Mouse (Mus musculus) midbrain, embryonic 13.5 days (tissue): Measurements from ENCODE around the gene Hist1h2bj. TPM values are rescaled to one million over a fixed set of nuclear protein-coding genes. Genes with fewer than 3 reads are reported as not detected.
A peak's percentile ranks its signal among the peaks of the same experiment; 100 is the strongest.

Experiments used
- ATAC-seq: fragments of 200-750 bp; cut with Nextera tagmentation; 2 replicates; pipeline ENCODE4 v1.8.0; 2017; ENCODE audit warnings: mild to moderate bottlenecking, moderate TSS enrichment, moderate library complexity
- H3K27ac ChIP-seq: fragments of 300-500 bp; sonication (generic); 2 replicates; pipeline ENCODE4 v1.5.1; 2015; ENCODE audit warnings: inconsistent platforms, mild to moderate bottlenecking, moderate library complexity
- H3K27me3 ChIP-seq: fragments of 300-500 bp; sonication (generic); 2 replicates; pipeline ENCODE4 v1.6.1; 2015; ENCODE audit warnings: mild to moderate bottlenecking, inconsistent platforms
- H3K36me3 ChIP-seq: fragments of 300-500 bp; sonication (generic); 2 replicates; pipeline ENCODE4 v1.6.1; 2015; ENCODE audit warnings: mild to moderate bottlenecking, inconsistent platforms
- H3K4me1 ChIP-seq: fragments of 300-500 bp; sonication (generic); replicated peaks from 2 replicates; pipeline ENCODE4 v1.6.1; 2015; ENCODE audit warnings: inconsistent platforms
- H3K4me2 ChIP-seq: fragments of 300-500 bp; sonication (generic); replicated peaks from 2 replicates; pipeline ENCODE4 v1.6.1; 2015; ENCODE audit warnings: moderate library complexity, mild to moderate bottlenecking, inconsistent platforms
- H3K4me3 ChIP-seq: fragments of 300-500 bp; sonication (generic); replicated peaks from 2 replicates; pipeline ENCODE4 v1.5.1; 2015; ENCODE audit warnings: mild to moderate bottlenecking, inconsistent platforms
- H3K9ac ChIP-seq: fragments of 300-500 bp; sonication (generic); replicated peaks from 2 replicates; pipeline ENCODE4 v1.6.1; 2015; ENCODE audit warnings: mild to moderate bottlenecking, inconsistent platforms
- H3K9me3 ChIP-seq: fragments of 300-500 bp; sonication (generic); 2 replicates; pipeline ENCODE4 v1.6.1; 2016; ENCODE audit warnings: mild to moderate bottlenecking, inconsistent platforms
- WGBS: fragments of 180-500 bp; shearing (Covaris S2); methylation state at CpG from one replicate; pipeline ENCODE4 v1.1.7; 2015; 5-methylcytosine and 5-hydroxymethylcytosine counted together
- polyA plus RNA-seq: library from polyadenylated mRNA; unstranded; fragments of >200 nt; fragmentation: Nextera tagmentation; extraction: Ambion mirVana; gene quantifications from 2 replicates; pipeline ENCODE4 v1.2.1, GENCODE M21; 2015

The Hist1h2bj gene
- polyA plus RNA-seq, 1 experiment from 2014 or later, result 8.3 TPM

DNA sequence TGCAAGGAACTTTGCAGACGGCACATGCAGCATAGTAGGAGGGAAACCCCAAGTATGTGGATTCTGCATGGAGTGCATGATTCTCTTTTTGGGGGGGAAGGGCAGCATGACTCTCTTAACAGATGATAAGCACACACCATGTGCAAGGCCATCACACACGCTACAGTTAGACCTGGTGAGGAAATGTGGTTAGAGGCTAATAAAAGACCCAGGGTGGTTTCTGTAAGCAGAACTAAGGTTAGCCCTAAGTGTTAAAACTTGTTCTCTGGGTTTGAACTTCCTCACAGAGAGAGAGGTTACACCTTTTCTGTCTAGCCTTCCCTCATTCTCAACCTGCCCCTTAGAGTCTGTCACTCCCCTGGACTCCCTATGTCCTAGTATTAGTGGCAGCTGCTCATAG is 41.7 kb upstream of the Hist1h2bj start:
- H3K9ac ChIP-seq, result no peak overlapping the region
- H3K9me3 ChIP-seq, result no peaks in the 10 kb centered on the region
- H3K36me3 ChIP-seq, result no peaks in the 10 kb centered on the region
- H3K4me1 ChIP-seq, result peaks cover 10% of the 10 kb centered on the region
- WGBS, result 65% methylated on average over 2 of the region's 2 CpGs
- H3K4me3 ChIP-seq, result no peak overlapping the region
- H3K27ac ChIP-seq, result no peak overlapping the region
- H3K4me2 ChIP-seq, result no peak overlapping the region
- H3K27me3 ChIP-seq, result peaks cover 100% of the 10 kb centered on the region
- no peak for ATAC-seq

DNA sequence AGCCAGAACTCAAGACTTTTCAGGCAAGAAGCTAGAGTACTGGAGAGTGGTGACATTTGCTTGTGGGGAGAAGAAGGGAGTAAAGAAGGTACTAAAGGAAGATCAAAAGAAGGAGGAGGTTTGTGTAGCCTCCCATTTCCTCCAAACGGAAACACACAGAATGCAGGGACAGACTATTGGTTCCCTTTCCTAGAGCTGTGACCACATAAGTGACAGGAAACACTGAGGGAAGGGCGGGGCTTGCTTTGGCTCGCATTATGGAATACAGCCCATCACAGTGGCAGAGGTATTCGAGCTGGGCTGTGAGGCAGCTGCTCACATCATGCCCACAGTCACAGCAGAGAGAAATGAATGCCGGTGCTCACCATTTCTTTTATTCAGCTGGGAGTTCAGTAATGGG is 41.2 kb upstream of the Hist1h2bj start:
- ATAC-seq, result no peak
- peaks cover 100% of the 10 kb centered on the region for H3K27me3 ChIP-seq
- H3K9me3 ChIP-seq, result no peaks in the 10 kb centered on the region
- H3K4me1 ChIP-seq, result peaks cover 15% of the 10 kb centered on the region
- H3K36me3 ChIP-seq, result no peaks in the 10 kb centered on the region
- no peak overlapping the region for H3K4me2 ChIP-seq
- WGBS, result 27% methylated on average over 5 of the region's 5 CpGs
- H3K9ac ChIP-seq, result no peak overlapping the region
- H3K4me3 ChIP-seq, result no peak overlapping the region
- H3K27ac ChIP-seq, result no peak overlapping the region

DNA sequence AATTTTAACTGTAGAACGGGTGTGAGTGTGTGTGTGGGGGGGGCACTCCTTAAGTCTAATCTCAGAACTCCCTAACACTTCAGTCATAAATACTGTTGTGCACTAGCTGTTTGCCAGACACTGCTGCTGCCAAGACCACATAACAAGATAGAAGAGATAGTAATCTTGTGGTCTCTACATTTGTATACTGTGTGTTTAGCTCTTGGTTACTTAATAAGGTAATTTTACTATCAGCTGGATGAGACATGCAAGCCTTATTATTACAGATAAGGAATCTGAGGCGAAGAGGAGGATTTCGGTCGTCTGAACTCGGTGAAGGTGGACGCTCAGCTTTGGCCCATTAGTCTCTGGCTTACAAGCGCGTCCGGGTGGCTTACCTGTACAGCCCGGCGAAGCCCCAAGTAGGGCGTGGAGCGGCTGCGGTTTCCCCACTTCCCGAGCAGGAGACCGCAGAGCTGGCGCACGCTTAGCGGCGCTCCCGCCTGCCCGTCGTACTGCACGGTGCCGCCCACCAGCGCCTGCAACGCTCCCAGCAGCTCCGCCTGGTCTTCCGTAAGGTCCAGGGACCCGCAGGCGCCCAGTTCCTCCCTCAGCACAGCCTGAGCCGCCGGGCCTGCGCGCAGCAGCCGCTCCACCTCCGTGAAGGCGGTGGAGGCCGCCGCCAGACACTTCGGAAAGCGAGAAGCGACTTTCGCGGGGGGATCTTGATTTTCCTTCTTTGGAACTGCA is 37.2 kb upstream of the Hist1h2bj start:
- peak overlapping the region; percentile 57 for H3K9ac ChIP-seq
- peak; percentile 81 for ATAC-seq
- H3K9me3 ChIP-seq, result no peaks in the 10 kb centered on the region
- H3K27ac ChIP-seq, result no peak overlapping the region
- no peaks in the 10 kb centered on the region for H3K36me3 ChIP-seq
- WGBS, result under 1% methylated on average over 45 of the region's 45 CpGs
- peaks cover 100% of the 10 kb centered on the region for H3K27me3 ChIP-seq
- peak overlapping the region; percentile 46 for H3K4me3 ChIP-seq
- peak overlapping the region; percentile 84 for H3K4me2 ChIP-seq
- peaks cover 19% of the 10 kb centered on the region for H3K4me1 ChIP-seq

DNA sequence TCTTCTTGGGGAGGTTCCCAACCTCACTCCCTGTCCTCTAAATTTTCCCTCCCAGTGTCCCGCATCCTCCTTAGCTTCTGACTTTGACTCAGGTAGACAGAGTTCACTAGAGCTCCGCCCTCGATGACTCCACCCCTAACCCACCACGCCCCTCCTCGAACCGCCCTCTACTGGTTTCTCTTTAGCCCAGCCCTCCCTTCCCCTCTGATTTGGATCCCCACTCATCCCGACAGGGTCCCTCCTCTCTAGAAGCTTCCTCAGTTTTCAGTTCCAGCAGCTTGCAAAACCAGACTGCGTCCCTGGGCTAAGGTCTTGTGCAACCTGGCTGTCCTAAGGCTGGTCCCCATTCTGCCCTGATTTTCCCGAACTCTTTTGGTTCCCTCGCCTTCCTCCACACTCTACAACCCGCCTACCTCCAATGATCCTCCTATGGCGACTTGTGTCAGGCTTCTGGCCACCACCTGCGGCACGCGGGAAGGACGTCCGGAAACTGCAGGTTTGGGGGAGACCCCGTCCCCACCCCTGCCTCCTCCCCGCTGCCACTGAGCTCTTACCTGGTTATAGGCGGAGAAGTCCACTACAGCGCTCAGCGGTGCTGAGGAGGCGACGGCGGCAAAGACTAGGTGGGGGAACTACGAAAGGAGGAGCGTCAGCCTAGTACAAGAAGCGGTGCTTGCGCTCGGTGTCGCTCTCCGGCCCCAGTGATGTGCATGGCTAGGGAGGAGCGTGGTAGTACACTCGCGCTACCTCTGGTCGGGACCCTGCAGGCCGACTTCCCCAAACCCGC is 36.5 kb upstream of the Hist1h2bj start:
- Histone ChIP-seq H3K9ac (peak overlapping the region; percentile 57), H3K4me3 (peak overlapping the region; percentile 46), H3K36me3 (no peaks in the 10 kb centered on the region), H3K27ac (no peak overlapping the region), H3K4me2 (peak overlapping the region; percentile 84), H3K9me3 (no peaks in the 10 kb centered on the region), H3K4me1 (peaks cover 19% of the 10 kb centered on the region), H3K27me3 (peaks cover 99% of the 10 kb centered on the region)
- peak; percentile 81 for ATAC-seq
- WGBS, result under 1% methylated on average over 38 of the region's 38 CpGs

DNA sequence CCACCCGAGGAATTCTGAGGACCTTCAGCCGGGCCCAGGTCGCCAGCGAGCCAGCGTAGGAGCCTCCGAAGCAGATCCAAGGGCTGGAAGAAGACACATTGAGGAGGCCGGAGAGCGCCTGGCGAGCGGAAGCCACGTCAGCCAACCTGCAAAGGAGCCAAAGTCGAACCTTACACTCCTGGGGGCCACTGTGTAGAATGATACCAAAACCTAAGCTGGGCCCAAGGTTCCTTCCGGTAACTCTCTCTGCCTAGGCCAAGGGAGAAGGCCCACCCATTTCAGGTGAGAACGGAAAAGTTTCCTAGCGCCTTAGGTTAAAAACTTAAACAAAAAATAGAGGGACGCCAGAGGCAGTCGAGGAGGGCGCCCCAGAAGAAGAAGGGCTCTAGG is 35.9 kb upstream of the Hist1h2bj start:
- peak overlapping the region; percentile 46 for H3K4me3 ChIP-seq
- H3K4me1 ChIP-seq, result peaks cover 19% of the 10 kb centered on the region
- H3K36me3 ChIP-seq, result no peaks in the 10 kb centered on the region
- no peak overlapping the region for H3K9ac ChIP-seq
- H3K4me2 ChIP-seq, result peak overlapping the region; percentile 84
- no peak for ATAC-seq
- no peak overlapping the region for H3K27ac ChIP-seq
- H3K9me3 ChIP-seq, result no peaks in the 10 kb centered on the region
- 2% methylated on average over 18 of the region's 18 CpGs for WGBS
- peaks cover 97% of the 10 kb centered on the region for H3K27me3 ChIP-seq

DNA sequence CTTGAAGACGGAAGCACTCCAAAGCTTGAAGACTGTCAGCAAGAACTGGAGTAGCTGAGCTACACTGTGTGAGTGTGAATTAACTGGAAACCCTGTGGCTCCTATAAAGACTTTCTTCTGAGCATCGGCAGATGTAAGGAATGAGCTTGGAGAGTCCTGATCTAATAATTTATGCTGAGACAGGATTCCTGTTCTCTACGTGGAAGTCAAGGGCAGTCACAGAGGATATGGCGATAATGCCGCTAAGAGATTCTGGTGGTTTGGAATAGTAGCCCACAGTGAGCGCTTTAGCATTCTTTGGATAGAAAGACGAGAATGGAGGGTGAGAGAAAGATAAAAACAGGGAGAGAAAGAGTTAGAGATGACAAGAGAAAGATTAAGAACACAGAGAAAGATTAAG is 35.1 kb upstream of the Hist1h2bj start:
- no peak for ATAC-seq
- no peak overlapping the region for H3K4me2 ChIP-seq
- no peaks in the 10 kb centered on the region for H3K9me3 ChIP-seq
- no peak overlapping the region for H3K9ac ChIP-seq
- WGBS, result 50% methylated on average over 7 of the region's 7 CpGs
- no peak overlapping the region for H3K4me3 ChIP-seq
- no peaks in the 10 kb centered on the region for H3K36me3 ChIP-seq
- H3K27ac ChIP-seq, result no peak overlapping the region
- peaks cover 19% of the 10 kb centered on the region for H3K4me1 ChIP-seq
- H3K27me3 ChIP-seq, result peaks cover 97% of the 10 kb centered on the region

DNA sequence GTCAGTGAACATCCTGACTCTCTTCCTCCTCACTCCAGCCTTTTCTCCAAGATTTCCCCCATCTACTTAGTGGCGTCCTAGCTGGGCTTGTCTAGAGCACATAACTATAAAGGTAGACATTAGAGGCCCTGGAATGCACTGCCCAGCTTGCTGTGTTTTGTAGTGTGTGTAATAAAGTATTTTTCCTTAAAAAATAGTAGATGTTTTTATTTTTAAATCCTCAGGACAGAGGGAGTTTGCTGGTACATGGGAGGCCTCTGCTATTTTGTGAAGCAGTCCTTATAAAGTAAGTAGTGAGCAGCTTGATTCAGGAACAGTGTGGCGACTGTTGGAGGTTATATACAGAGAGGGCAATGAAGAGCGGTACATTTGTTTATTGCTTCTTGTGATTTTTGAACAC is 34.3 kb upstream of the Hist1h2bj start:
- Histone ChIP-seq H3K4me3 (no peak overlapping the region), H3K4me1 (peaks cover 19% of the 10 kb centered on the region), H3K9ac (no peak overlapping the region), H3K4me2 (no peak overlapping the region), H3K27ac (no peak overlapping the region), H3K9me3 (no peaks in the 10 kb centered on the region), H3K36me3 (no peaks in the 10 kb centered on the region), H3K27me3 (peaks cover 95% of the 10 kb centered on the region)
- no peak for ATAC-seq
- WGBS, result 74% methylated on average over 3 of the region's 3 CpGs

DNA sequence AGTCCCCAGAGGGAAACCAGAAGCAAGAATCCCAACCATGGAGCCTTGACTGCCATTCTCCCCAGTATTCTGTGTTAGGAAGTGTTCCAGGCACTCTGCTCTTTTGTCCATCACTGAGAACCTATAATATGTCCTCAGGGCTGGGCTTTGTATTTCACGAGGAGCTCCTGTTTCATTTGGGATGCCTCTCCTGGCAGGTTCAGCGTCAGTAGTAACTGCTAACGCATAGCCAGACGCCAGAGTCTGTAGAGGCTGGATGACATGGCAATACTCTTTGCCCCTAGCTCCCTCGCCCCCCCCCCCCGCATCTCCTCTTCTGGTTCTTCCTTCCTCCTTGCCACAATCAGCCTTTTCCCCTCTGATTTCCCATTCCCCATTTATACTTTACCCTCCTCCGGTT is 33.4 kb upstream of the Hist1h2bj start, which contains the start of gene Prss16:
Gene Prss16, minus strand, starts transcription at position 101 of the 400 bp plus-strand sequence.
- Histone ChIP-seq H3K9ac (no peak within 1 kb of the TSS), H3K4me2 (no peak within 1 kb of the TSS), H3K27me3 (peaks cover 95% of the 10 kb centered on the region), H3K4me1 (peaks cover 19% of the 10 kb centered on the region), H3K9me3 (no peaks in the 10 kb centered on the region), H3K27ac (no peak within 1 kb of the TSS), H3K4me3 (no peak within 1 kb of the TSS), H3K36me3 (no peaks in the 10 kb centered on the region)
- WGBS, result 45% methylated on average over 7 of the region's 7 CpGs
- ATAC-seq, result no peak

DNA sequence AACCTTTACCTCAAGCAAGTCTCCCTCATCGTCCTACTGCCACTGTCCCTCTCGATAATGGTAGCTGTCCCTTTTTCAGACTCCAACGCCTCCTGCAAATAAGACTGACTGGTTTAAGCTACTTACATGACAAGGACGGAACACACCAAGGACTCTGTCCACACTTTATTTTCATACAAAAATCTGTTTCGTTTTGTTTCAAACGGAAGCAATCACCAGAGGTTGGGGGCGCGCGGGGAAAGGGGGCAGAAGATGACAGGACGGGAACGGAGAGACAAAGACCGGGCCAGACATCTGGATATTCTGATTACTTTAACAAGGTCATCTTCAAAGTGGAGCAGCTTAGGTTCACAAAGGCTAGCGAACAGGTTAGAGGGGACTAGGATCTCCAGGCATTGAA is 29.3 kb upstream of the Hist1h2bj start:
- Histone ChIP-seq H3K36me3 (no peaks in the 10 kb centered on the region), H3K4me2 (no peak overlapping the region), H3K9me3 (no peaks in the 10 kb centered on the region), H3K4me1 (no peaks in the 10 kb centered on the region), H3K9ac (no peak overlapping the region), H3K27ac (no peak overlapping the region), H3K27me3 (peaks cover 91% of the 10 kb centered on the region), H3K4me3 (no peak overlapping the region)
- WGBS, result 17% methylated on average over 13 of the region's 13 CpGs
- ATAC-seq, result no peak

DNA sequence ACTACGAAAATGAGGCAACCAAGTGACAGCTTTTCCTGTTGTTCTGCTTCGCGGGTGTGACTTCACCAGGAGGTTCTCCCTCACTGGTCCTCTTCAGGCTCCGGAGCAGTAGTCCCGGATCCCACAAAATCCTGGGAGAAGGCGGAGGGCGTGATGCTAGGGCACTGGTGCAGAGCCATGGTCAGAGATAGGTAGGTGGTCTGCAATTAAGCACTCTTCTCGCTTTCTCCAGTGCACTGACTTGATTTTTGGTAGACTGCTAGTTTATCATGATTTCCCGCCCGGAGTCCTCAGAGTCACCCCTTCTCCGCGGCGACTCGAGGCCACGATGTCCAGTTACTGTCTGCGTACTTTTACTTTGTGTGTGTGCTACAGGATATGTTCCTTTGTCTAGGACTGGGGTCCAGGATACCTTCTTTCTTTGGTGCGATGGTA is 28.6 kb upstream of the Hist1h2bj start:
- 12% methylated on average over 17 of the region's 17 CpGs for WGBS
- no peaks in the 10 kb centered on the region for H3K36me3 ChIP-seq
- H3K4me1 ChIP-seq, result no peaks in the 10 kb centered on the region
- H3K4me3 ChIP-seq, result peak overlapping the region; percentile 3; the same call in 1 of the 2 replicates
- no peaks in the 10 kb centered on the region for H3K9me3 ChIP-seq
- no peak overlapping the region for H3K9ac ChIP-seq
- H3K4me2 ChIP-seq, result no peak overlapping the region
- no peak for ATAC-seq
- H3K27ac ChIP-seq, result no peak overlapping the region
- H3K27me3 ChIP-seq, result peaks cover 91% of the 10 kb centered on the region

DNA sequence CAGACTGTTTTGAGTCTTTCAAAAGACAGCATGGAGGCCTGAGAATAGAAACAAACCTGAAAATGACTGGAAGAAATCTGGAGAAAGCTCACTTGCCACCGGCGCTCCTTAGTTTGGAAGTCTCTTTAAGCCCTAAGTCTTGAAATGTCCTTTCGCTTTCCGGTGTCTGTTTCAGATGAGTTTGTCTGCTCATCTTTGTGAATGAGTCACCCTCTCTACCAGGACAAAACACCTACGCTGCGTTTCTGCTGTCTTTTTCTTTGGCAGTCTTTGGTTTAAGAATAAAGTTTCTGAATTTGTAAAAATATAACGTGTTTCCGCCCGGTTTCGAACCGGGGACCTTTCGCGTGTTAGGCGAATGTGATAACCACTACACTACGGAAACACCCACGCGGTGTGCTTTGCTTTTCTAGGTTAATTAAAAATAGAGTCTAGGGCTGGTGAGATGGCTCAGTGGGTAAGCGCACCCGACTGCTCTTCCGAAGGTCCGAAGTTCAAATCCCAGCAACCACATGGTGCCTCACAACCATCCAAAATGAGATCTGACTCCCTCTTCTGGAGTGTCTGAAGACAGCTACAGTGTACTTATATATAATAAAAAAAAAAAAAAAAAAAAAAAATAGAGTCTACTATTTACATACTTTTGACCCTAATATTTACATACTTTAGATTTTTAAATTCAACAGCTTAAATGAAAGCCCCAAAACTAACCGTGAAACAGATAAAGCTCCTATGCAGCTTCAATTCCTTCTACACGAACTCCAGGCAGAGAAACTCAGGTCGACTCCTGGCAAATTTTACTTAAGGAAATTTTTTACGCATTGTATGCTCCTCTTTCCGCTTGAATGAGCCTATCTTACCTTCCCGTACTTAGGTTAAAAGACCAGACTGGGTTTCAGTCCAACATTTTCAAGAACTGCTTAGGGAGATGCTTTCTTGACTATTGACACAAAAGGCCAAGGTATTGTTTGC is 27.2 kb upstream of the Hist1h2bj start:
- no peak for ATAC-seq
- Histone ChIP-seq H3K4me3 (no peak overlapping the region), H3K27me3 (peaks cover 91% of the 10 kb centered on the region), H3K27ac (no peak overlapping the region), H3K9me3 (no peaks in the 10 kb centered on the region), H3K4me2 (no peak overlapping the region), H3K4me1 (peaks cover 12% of the 10 kb centered on the region), H3K9ac (no peak overlapping the region), H3K36me3 (no peaks in the 10 kb centered on the region)
- WGBS, result 18% methylated on average over 27 of the region's 27 CpGs
